Mouse (Mus musculus): ENCODE data around the gene Dcaf17. TPM values are rescaled to one million over a fixed set of nuclear protein-coding genes. Genes with fewer than 3 reads are reported as not detected.

The Dcaf17 gene
- polyA plus RNA-seq, 1 experiment from 2014 or later: 41.5 TPM

DNA sequence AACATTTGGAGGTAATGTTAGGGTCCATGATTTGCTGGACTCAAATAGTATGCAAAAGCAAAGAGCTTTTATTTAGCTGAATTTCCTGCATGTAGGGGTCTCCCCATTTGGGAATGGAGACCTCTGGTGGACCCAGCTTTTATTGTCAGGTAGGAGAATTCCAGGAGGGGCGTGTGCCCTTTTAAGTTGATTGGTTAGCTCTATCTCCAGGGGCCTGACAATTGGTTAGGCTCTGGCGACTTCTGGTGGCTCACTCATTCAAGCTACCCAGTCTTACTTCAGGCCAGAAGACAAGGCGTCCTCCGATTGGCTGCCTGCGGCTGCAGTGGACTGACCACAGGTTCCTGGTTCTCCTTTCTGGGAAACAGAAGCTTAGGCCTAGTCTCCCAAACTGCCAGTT, 28.3 kb upstream of the Dcaf17 start:
- H3K27ac ChIP-seq (ENCODE audit: low read length): no peak overlapping the region
- H3K27me3 ChIP-seq (replicated peaks; ENCODE audit: control insufficient read depth, insufficient read depth, low read length): no peaks in the 10 kb centered on the region
- H3K9me3 ChIP-seq (ENCODE audit: control insufficient read depth, low read length): no peaks in the 10 kb centered on the region
- H3K9ac ChIP-seq (ENCODE audit: low read depth, low read length): no peak overlapping the region
- peak; percentile 67 for ATAC-seq
- H3K4me2 ChIP-seq (ENCODE audit: low read depth, low read length): no peak overlapping the region
- H3K4me3 ChIP-seq (ENCODE audit: low read length): no peak overlapping the region
- H3K36me3 ChIP-seq (ENCODE audit: control insufficient read depth, insufficient read depth, low read length): no peaks in the 10 kb centered on the region
- H3K4me1 ChIP-seq (ENCODE audit: control insufficient read depth, insufficient read depth, low read length): peaks cover 8% of the 10 kb centered on the region; the same call in 1 of the 2 replicates
- 47% methylated on average over 5 of the region's 5 CpGs for WGBS

DNA sequence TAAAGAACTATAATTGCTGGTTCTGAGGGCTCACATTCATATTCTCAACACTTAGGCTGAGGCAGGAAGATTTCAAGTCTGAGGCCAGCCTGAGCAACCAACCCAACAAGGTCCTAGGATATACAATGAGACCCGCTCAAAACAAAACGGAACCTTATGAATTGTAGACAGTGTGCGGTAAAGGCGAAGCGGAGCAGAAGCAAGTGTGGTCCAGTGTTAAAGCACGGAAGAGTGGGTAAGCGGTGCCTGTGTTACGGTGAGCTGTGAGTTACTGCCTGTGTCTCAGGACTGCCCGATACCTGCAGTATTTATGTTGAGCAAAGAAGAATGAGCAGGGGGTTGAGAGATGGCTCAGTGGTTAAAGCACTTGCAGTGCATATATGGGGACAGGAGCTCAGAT, 27.5 kb upstream of the Dcaf17 start:
- Histone ChIP-seq H3K36me3 (ENCODE audit: control insufficient read depth, insufficient read depth, low read length) (no peaks in the 10 kb centered on the region), H3K4me2 (ENCODE audit: low read depth, low read length) (no peak overlapping the region), H3K4me3 (ENCODE audit: low read length) (no peak overlapping the region), H3K27ac (ENCODE audit: low read length) (no peak overlapping the region), H3K9ac (ENCODE audit: low read depth, low read length) (no peak overlapping the region), H3K4me1 (ENCODE audit: control insufficient read depth, insufficient read depth, low read length) (peaks cover 8% of the 10 kb centered on the region; the same call in 1 of the 2 replicates), H3K27me3 (replicated peaks; ENCODE audit: control insufficient read depth, insufficient read depth, low read length) (no peaks in the 10 kb centered on the region), H3K9me3 (ENCODE audit: control insufficient read depth, low read length) (no peaks in the 10 kb centered on the region)
- ATAC-seq: no peak
- 96% methylated on average over 9 of the region's 9 CpGs for WGBS

DNA sequence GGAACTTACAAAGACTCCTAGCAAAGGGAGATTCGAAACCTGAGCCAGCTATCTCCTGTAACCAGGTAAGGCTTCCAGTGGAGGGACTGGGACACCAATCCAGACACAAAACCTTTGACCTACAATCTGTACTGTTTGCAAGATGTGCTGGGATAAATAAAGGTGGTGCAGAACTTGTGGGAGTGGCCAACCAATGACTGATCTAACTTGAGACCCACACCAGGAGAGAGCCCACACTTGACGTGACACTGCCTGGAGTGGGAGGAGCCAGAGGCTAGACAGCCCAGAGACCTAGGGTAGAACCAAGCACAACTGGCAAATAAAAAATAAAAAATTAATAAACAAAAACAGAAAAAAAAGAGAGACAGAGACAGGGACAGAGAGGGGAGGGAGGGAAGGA, 24.5 kb upstream of the Dcaf17 start:
- Histone ChIP-seq H3K4me1 (ENCODE audit: control insufficient read depth, insufficient read depth, low read length) (peaks cover 8% of the 10 kb centered on the region; the same call in 1 of the 2 replicates), H3K9me3 (ENCODE audit: control insufficient read depth, low read length) (no peaks in the 10 kb centered on the region), H3K36me3 (ENCODE audit: control insufficient read depth, insufficient read depth, low read length) (no peaks in the 10 kb centered on the region), H3K4me2 (ENCODE audit: low read depth, low read length) (no peak overlapping the region), H3K27me3 (replicated peaks; ENCODE audit: control insufficient read depth, insufficient read depth, low read length) (no peaks in the 10 kb centered on the region), H3K4me3 (ENCODE audit: low read length) (no peak overlapping the region), H3K27ac (ENCODE audit: low read length) (no peak overlapping the region), H3K9ac (ENCODE audit: low read depth, low read length) (no peak overlapping the region)
- ATAC-seq: 0 out of 2 replicates have a peak, but pooled peaks have one; percentile 33
- WGBS: 71% methylated on average over 2 of the region's 2 CpGs

DNA sequence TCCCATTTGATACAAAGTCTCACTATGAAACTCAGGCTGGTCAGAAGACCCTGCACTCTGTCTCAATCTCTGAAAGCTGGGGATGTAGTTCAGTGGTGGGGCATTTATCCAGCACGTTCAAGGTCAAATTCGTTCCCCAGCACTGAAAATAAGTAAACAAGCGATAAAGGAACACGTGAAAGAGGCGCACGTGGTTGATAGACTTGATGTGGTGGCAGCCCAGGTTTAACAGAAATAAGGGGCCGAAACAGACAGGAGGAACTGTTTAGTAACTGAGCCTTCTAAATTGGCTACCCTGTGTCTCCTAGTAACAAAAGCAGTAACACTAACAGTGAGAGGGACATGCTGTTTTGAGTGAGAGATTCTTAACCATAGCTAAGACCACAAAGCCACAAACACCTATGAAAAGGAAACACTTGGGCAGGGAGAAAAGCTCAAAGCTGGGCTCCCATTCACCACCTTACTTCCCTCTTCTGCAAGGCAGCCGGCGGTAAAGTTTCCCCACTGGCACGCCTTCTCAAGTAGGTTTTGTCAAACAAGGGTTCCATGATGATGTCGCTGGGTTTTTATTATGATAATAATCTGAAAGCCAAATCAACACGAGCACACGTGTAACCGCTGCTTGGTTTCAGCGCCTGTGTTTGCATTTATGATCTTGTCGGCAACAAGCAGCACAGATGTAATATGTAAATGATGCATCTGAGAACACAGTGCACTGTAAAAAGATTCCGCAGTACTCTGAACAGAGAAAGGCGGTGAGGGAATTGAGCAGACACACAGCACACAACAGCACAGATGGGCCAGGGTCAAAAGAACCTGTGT, 22.9 kb upstream of the Dcaf17 start:
- ATAC-seq: no peak
- Histone ChIP-seq H3K36me3 (ENCODE audit: control insufficient read depth, insufficient read depth, low read length) (no peaks in the 10 kb centered on the region), H3K4me3 (ENCODE audit: low read length) (no peak overlapping the region), H3K27me3 (replicated peaks; ENCODE audit: control insufficient read depth, insufficient read depth, low read length) (no peaks in the 10 kb centered on the region), H3K9me3 (ENCODE audit: control insufficient read depth, low read length) (no peaks in the 10 kb centered on the region), H3K9ac (ENCODE audit: low read depth, low read length) (no peak overlapping the region), H3K27ac (ENCODE audit: low read length) (no peak overlapping the region), H3K4me1 (ENCODE audit: control insufficient read depth, insufficient read depth, low read length) (0 out of 2 replicates have a peak, but pooled peaks cover 4% of the 10 kb centered on the region), H3K4me2 (ENCODE audit: low read depth, low read length) (no peak overlapping the region)
- WGBS: 67% methylated on average over 18 of the region's 18 CpGs

DNA sequence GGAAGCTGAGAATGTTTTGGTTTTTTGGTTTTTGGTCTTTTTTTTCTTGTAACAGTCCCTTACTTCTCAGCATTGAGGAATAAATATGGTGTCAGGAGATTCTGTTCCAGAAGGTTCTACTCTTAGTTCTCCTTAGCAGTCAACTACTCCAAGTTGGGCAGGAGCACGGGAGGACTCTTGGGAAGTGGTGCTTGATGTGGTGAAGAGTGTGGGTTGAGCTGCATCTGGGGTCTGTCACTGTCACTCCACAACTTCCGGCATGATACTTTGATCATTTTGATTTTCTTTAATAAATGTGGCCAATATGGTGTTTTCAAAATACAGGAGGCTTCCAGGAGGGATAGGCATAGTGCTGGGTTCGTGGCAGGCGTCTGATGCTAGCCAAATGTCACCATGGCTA, 22.1 kb upstream of the Dcaf17 start:
- no peak overlapping the region for H3K9ac ChIP-seq (ENCODE audit: low read depth, low read length)
- no peak overlapping the region for H3K4me2 ChIP-seq (ENCODE audit: low read depth, low read length)
- H3K27me3 ChIP-seq (replicated peaks; ENCODE audit: control insufficient read depth, insufficient read depth, low read length): no peaks in the 10 kb centered on the region
- H3K27ac ChIP-seq (ENCODE audit: low read length): no peak overlapping the region
- WGBS: 81% methylated on average over 4 of the region's 4 CpGs
- no peaks in the 10 kb centered on the region for H3K9me3 ChIP-seq (ENCODE audit: control insufficient read depth, low read length)
- H3K4me1 ChIP-seq (ENCODE audit: control insufficient read depth, insufficient read depth, low read length): 0 out of 2 replicates have a peak, but pooled peaks cover 4% of the 10 kb centered on the region
- no peak for ATAC-seq
- H3K4me3 ChIP-seq (ENCODE audit: low read length): no peak overlapping the region
- H3K36me3 ChIP-seq (ENCODE audit: control insufficient read depth, insufficient read depth, low read length): no peaks in the 10 kb centered on the region

DNA sequence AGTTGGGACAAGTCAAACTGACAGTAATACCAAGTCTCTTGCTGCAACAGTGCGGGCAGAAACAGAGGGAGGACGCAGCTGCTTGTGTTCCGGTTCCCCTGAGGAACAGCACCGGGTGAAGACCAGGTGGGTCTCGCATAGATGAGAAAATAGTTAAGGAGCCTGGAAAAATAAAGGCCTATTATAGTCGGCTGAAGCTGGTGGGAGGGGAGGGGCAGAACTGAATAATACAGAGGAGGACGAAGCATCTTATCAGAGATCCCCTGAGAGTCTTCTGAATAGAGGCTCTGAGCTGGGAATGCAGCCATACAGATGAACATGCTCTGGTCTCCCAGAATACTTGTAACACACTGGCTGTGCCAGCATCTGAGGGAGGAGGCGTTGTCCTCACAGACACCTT, 21.1 kb upstream of the Dcaf17 start:
- H3K9me3 ChIP-seq (ENCODE audit: control insufficient read depth, low read length): no peaks in the 10 kb centered on the region
- no peak overlapping the region for H3K4me2 ChIP-seq (ENCODE audit: low read depth, low read length)
- H3K27me3 ChIP-seq (replicated peaks; ENCODE audit: control insufficient read depth, insufficient read depth, low read length): no peaks in the 10 kb centered on the region
- H3K4me3 ChIP-seq (ENCODE audit: low read length): no peak overlapping the region
- H3K9ac ChIP-seq (ENCODE audit: low read depth, low read length): no peak overlapping the region
- H3K27ac ChIP-seq (ENCODE audit: low read length): no peak overlapping the region
- 71% methylated on average over 8 of the region's 8 CpGs for WGBS
- H3K4me1 ChIP-seq (ENCODE audit: control insufficient read depth, insufficient read depth, low read length): 0 out of 2 replicates have a peak, but pooled peaks cover 4% of the 10 kb centered on the region
- H3K36me3 ChIP-seq (ENCODE audit: control insufficient read depth, insufficient read depth, low read length): no peaks in the 10 kb centered on the region
- no peak for ATAC-seq

DNA sequence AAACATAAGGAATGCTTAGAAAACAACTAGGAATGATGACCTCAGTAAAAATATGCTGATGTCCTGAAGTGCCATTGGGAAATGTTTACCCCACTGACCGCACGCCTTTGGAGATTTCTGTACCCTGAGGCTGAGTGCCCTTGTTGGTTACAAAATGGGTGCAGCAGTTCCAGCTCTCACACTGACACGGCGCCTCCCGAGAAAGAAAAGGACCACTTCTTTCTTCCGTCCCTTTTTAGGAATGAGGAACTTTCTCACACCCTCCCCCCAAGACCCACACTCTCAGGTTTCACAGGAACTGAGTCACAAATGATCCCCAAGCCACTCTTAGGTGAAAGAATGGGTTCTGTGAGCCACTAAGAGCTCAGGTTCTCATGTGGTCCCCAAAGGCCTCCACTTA, 17.7 kb upstream of the Dcaf17 start:
- 85% methylated on average over 6 of the region's 6 CpGs for WGBS
- H3K9ac ChIP-seq (ENCODE audit: low read depth, low read length): no peak overlapping the region
- no peak overlapping the region for H3K4me2 ChIP-seq (ENCODE audit: low read depth, low read length)
- H3K9me3 ChIP-seq (ENCODE audit: control insufficient read depth, low read length): no peaks in the 10 kb centered on the region
- no peak overlapping the region for H3K4me3 ChIP-seq (ENCODE audit: low read length)
- no peaks in the 10 kb centered on the region for H3K36me3 ChIP-seq (ENCODE audit: control insufficient read depth, insufficient read depth, low read length)
- peaks cover 3% of the 10 kb centered on the region; the same call in 1 of the 2 replicates for H3K4me1 ChIP-seq (ENCODE audit: control insufficient read depth, insufficient read depth, low read length)
- no peak overlapping the region for H3K27ac ChIP-seq (ENCODE audit: low read length)
- H3K27me3 ChIP-seq (replicated peaks; ENCODE audit: control insufficient read depth, insufficient read depth, low read length): no peaks in the 10 kb centered on the region
- ATAC-seq: no peak

DNA sequence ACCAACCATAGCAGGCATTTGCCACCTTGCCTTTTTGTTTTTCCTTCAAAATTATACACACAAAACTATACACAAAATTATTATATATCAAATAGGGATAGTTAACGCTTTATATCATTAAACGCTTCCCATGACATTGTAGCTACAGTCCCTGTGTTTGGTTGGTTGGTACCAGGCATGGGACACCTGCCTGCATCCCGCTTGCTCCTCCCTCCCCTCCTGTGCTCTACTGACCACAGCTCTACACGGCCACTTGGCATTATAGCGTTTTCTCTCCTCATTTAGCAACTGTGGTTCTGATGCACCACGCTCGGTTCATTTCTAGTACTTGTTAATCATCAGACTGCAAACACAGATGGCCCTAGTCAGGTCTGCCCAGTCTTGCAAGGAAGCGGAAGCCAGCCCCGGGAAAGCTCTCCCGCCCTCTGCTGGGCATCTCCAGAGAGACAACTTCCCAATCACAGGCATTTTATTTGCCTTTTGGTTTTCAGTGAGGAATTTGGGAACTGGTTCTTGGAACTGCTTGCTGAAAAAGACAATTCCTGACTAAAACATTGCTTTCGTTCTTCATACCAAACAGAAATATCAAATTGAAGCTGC, 15.5 kb upstream of the Dcaf17 start:
- H3K9ac ChIP-seq (ENCODE audit: low read depth, low read length): no peak overlapping the region
- no peak overlapping the region for H3K4me2 ChIP-seq (ENCODE audit: low read depth, low read length)
- no peaks in the 10 kb centered on the region for H3K36me3 ChIP-seq (ENCODE audit: control insufficient read depth, insufficient read depth, low read length)
- peak; percentile 81 for ATAC-seq
- no peaks in the 10 kb centered on the region for H3K27me3 ChIP-seq (replicated peaks; ENCODE audit: control insufficient read depth, insufficient read depth, low read length)
- H3K4me3 ChIP-seq (ENCODE audit: low read length): no peak overlapping the region
- no peak overlapping the region for H3K27ac ChIP-seq (ENCODE audit: low read length)
- H3K9me3 ChIP-seq (ENCODE audit: control insufficient read depth, low read length): no peaks in the 10 kb centered on the region
- 36% methylated on average over 11 of the region's 11 CpGs for WGBS
- H3K4me1 ChIP-seq (ENCODE audit: control insufficient read depth, insufficient read depth, low read length): peaks cover 3% of the 10 kb centered on the region; the same call in 1 of the 2 replicates

DNA sequence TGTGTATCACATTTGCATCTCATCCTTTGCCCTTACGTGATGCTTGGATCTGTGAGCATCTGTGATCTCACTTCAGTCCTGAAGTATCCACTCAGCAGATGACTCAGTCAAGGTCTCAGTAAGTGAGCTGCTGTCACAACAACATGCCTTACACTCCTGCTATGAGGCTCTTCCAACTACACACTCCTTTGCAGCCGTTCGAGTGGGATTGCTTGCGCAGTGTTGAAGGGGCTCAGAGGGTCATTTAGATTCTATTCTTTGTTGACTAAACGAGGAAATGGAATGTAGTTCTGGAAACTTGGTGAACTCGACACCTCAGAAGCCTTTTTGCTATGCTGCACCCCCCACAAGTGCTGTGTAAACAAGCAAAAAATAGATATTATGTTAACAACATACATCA, 9.0 kb upstream of the Dcaf17 start:
- Histone ChIP-seq H3K4me1 (ENCODE audit: control insufficient read depth, insufficient read depth, low read length) (no peaks in the 10 kb centered on the region), H3K9ac (ENCODE audit: low read depth, low read length) (no peak overlapping the region), H3K9me3 (ENCODE audit: control insufficient read depth, low read length) (no peaks in the 10 kb centered on the region), H3K27me3 (replicated peaks; ENCODE audit: control insufficient read depth, insufficient read depth, low read length) (no peaks in the 10 kb centered on the region), H3K4me2 (ENCODE audit: low read depth, low read length) (no peak overlapping the region), H3K4me3 (ENCODE audit: low read length) (no peak overlapping the region), H3K36me3 (ENCODE audit: control insufficient read depth, insufficient read depth, low read length) (no peaks in the 10 kb centered on the region), H3K27ac (ENCODE audit: low read length) (no peak overlapping the region)
- WGBS: 52% methylated on average over 6 of the region's 6 CpGs
- ATAC-seq: no peak

Data from intestine, embryonic 16.5 days (tissue).